28 mouse cellular contexts compared by ENCODE assay signal in genomic region chr12:12034521-12034920, GRCm38 (mm10).
DNase-seq lines count a peak whose midpoint lies in the region; ATAC-seq and TF ChIP-seq lines count a peak whose summit lies in the region.
"Had no signal": no experiment of that assay in that cellular context is flagged by ENCODE, and none has a peak within 500 bp of the region (broad histone marks: within the 10 kb centered on the region; RNA-seq: fewer than 3 reads in every experiment).

No protein-coding gene starts in this region.

- H3K4me3 ChIP-seq in stomach, embryonic 16.5 days (replicated peaks; ENCODE audit: low read length) = no peak overlapping the region
- no peak overlapping the region for H3K4me3 ChIP-seq in liver, postnatal 0 days (ENCODE audit: low read depth, low read length)
- H3K4me3 ChIP-seq: embryonic facial prominence, embryonic 13.5 days; embryonic facial prominence, embryonic 15.5 days; erythroblast, embryonic 14.5 days; forebrain, embryonic 10.5 days; forebrain, embryonic 12.5 days had no signal

- no peak for TF ChIP-seq CTCF in liver, postnatal 0 days (IDR thresholded peaks at IDR 0.05; ENCODE audit: low read depth)

- DNase-seq in frontal cortex, postnatal 14 days (ENCODE audit: low spot score in 2 of 2) = no peak
- peak; percentile 49 for DNase-seq in brain, adult 2 months (ENCODE audit: low read depth, low spot score)
- DNase-seq in liver, postnatal 0 days = no peak
- DNase-seq: adrenal gland, adult 8-10 months; adrenal gland, postnatal 14 days; adrenal gland, postnatal 36 days; B cell, adult 2 months; cerebellum, adult 11 months; cerebellum, adult 18-20 months; cerebellum, adult 8-10 months; cerebellum, adult 9-11 months; cerebellum, postnatal 14 days; cerebellum, postnatal 36 days; embryo, embryonic 11 days had no signal

- H3K27ac ChIP-seq in stomach, embryonic 16.5 days (ENCODE audit: low read length) = no peak overlapping the region
- H3K27ac ChIP-seq in liver, postnatal 0 days (ENCODE audit: low read depth) = no peak overlapping the region
- H3K27ac ChIP-seq: embryonic facial prominence, embryonic 13.5 days; embryonic facial prominence, embryonic 15.5 days; forebrain, embryonic 10.5 days; forebrain, embryonic 12.5 days had no signal

- no peak overlapping the region for H3K9ac ChIP-seq in stomach, embryonic 16.5 days (ENCODE audit: low read length)
- H3K9ac ChIP-seq in liver, postnatal 0 days (replicated peaks) = no peak overlapping the region
- H3K9ac ChIP-seq: embryonic facial prominence, embryonic 13.5 days; embryonic facial prominence, embryonic 15.5 days; forebrain, embryonic 12.5 days had no signal

- H3K9me3 ChIP-seq in stomach, embryonic 16.5 days (replicated peaks; ENCODE audit: control insufficient read depth, low read length) = no peaks in the 10 kb centered on the region
- H3K9me3 ChIP-seq in liver, postnatal 0 days (ENCODE audit: low read length) = no peaks in the 10 kb centered on the region
- H3K9me3 ChIP-seq: embryonic facial prominence, embryonic 13.5 days; embryonic facial prominence, embryonic 15.5 days; forebrain, embryonic 10.5 days; forebrain, embryonic 12.5 days; G1E had no signal

- no peaks in the 10 kb centered on the region for H3K36me3 ChIP-seq in stomach, embryonic 16.5 days (ENCODE audit: control insufficient read depth, insufficient read depth, low read length)
- no peaks in the 10 kb centered on the region for H3K36me3 ChIP-seq in liver, postnatal 0 days (replicated peaks; ENCODE audit: insufficient read depth, low read length)
- H3K36me3 ChIP-seq: embryonic facial prominence, embryonic 13.5 days; embryonic facial prominence, embryonic 15.5 days; forebrain, embryonic 10.5 days; forebrain, embryonic 12.5 days; G1E had no signal

- H3K27me3 ChIP-seq in stomach, embryonic 16.5 days (ENCODE audit: control insufficient read depth, insufficient read depth, low read length) = no peaks in the 10 kb centered on the region
- no peaks in the 10 kb centered on the region for H3K27me3 ChIP-seq in liver, postnatal 0 days (ENCODE audit: insufficient read depth, low read length)
- H3K27me3 ChIP-seq: CH12.LX; embryonic facial prominence, embryonic 13.5 days; embryonic facial prominence, embryonic 15.5 days; forebrain, embryonic 12.5 days; Patski had no signal

- no peaks in the 10 kb centered on the region for H3K4me1 ChIP-seq in stomach, embryonic 16.5 days (ENCODE audit: control insufficient read depth, insufficient read depth, low read length)
- H3K4me1 ChIP-seq in liver, postnatal 0 days (ENCODE audit: insufficient read depth) = no peaks in the 10 kb centered on the region
- H3K4me1 ChIP-seq: embryonic facial prominence, embryonic 13.5 days; embryonic facial prominence, embryonic 15.5 days; forebrain, embryonic 10.5 days; forebrain, embryonic 12.5 days had no signal

- peak; percentile 62; the same call in 1 of the 2 replicates for ATAC-seq in frontal cortex, adult (ENCODE audit: low TSS enrichment)
- peak; percentile 50; the same call in 1 of the 2 replicates for ATAC-seq in stomach, embryonic 16.5 days (ENCODE audit: insufficient read depth, low FRiP score)
- ATAC-seq in liver, postnatal 0 days = no peak
- ATAC-seq: activated CD4-positive, CD25-positive, alpha-beta regulatory T cell, adult 4 months; CD4-positive, CD25-positive, alpha-beta regulatory T cell, adult 4 months; forebrain, embryonic 14.5 days; forebrain, embryonic 16.5 days; Patski had no signal

- H3K4me2 ChIP-seq in stomach, embryonic 16.5 days (ENCODE audit: low read depth, low read length) = no peak overlapping the region
- no peak overlapping the region for H3K4me2 ChIP-seq in liver, postnatal 0 days (ENCODE audit: low read depth, low read length)
- H3K4me2 ChIP-seq: embryonic facial prominence, embryonic 13.5 days; embryonic facial prominence, embryonic 15.5 days; forebrain, embryonic 12.5 days had no signal

- TF ChIP-seq EP300 in liver, postnatal 0 days (IDR thresholded peaks at IDR 0.05; ENCODE audit: low read depth) = no peak
